Mouse (Mus musculus): ENCODE measurements around the gene Gm43738. TPM values are rescaled to one million over a fixed set of nuclear protein-coding genes. Genes with fewer than 3 reads are reported as not detected.
"Not testable (repeated sequence)": the region's sequence is repeated elsewhere in the genome, so short reads cannot be mapped to it uniquely, and the experiment has no call there.

Gene Gm43738
- total RNA-seq, 2 experiments from 2014 or later: not detected

GRCm38 (mm10) chr3:89102495-89103290 is 1.8 kb upstream of the Gm43738 start:
- peak; percentile 14; the same call in 1 of the 2 replicates for ATAC-seq (ENCODE audit: poor library complexity, severe bottlenecking)

GRCm38 (mm10) chr3:89101812-89102494 is 1.1 kb upstream of the Gm43738 start, which contains the start of gene Fdps:
Gene Fdps, minus strand, starts transcription at chr3:89101959.
- peak; percentile 98 for ATAC-seq (ENCODE audit: poor library complexity, severe bottlenecking)

- peak; percentile 15; the same call in 1 of the 2 replicates for ATAC-seq (ENCODE audit: poor library complexity, severe bottlenecking)
Measured at GRCm38 (mm10) chr3:89101459-89101811, 536 bp upstream of the Gm43738 start.

GRCm38 (mm10) chr3:89094021-89094420 is 6.9 kb downstream of the Gm43738 start:
- ATAC-seq (ENCODE audit: poor library complexity, severe bottlenecking): no peak

- ATAC-seq (ENCODE audit: poor library complexity, severe bottlenecking): peak; percentile 24; the same call in 1 of the 2 replicates
Measured at GRCm38 (mm10) chr3:89093175-89093574, 7.7 kb downstream of the Gm43738 start, which contains the start of gene Rusc1. Gene Rusc1, minus strand, starts transcription at chr3:89093311.

GRCm38 (mm10) chr3:89092509-89093090 is 8.3 kb downstream of the Gm43738 start:
- ATAC-seq (ENCODE audit: poor library complexity, severe bottlenecking): no peak

- ATAC-seq (ENCODE audit: poor library complexity, severe bottlenecking): no peak
Measured at GRCm38 (mm10) chr3:89091811-89092508, 8.9 kb downstream of the Gm43738 start.

- peak; percentile 18; the same call in 1 of the 2 replicates for ATAC-seq (ENCODE audit: poor library complexity, severe bottlenecking)
Measured at GRCm38 (mm10) chr3:89090694-89091655, 9.9 kb downstream of the Gm43738 start.

- peak; percentile 90 for ATAC-seq (ENCODE audit: poor library complexity, severe bottlenecking)
Measured at GRCm38 (mm10) chr3:89089882-89090591, 10.9 kb downstream of the Gm43738 start.

- ATAC-seq (ENCODE audit: poor library complexity, severe bottlenecking): no peak
Measured at GRCm38 (mm10) chr3:89088974-89089373, 11.9 kb downstream of the Gm43738 start.

GRCm38 (mm10) chr3:89087338-89088110 is 13.4 kb downstream of the Gm43738 start:
- peak; percentile 22; the same call in 1 of the 2 replicates for ATAC-seq (ENCODE audit: poor library complexity, severe bottlenecking)

GRCm38 (mm10) chr3:89084654-89085190 is 16.2 kb downstream of the Gm43738 start:
- ATAC-seq (ENCODE audit: poor library complexity, severe bottlenecking): no peak

GRCm38 (mm10) chr3:89084133-89084532 is 16.8 kb downstream of the Gm43738 start:
- no peak for ATAC-seq (ENCODE audit: poor library complexity, severe bottlenecking)

- not testable (repeated sequence) for ATAC-seq (ENCODE audit: poor library complexity, severe bottlenecking)
Measured at GRCm38 (mm10) chr3:89082287-89082686, 18.6 kb downstream of the Gm43738 start.

GRCm38 (mm10) chr3:89077383-89077782 is 23.5 kb downstream of the Gm43738 start:
- no peak for ATAC-seq (ENCODE audit: poor library complexity, severe bottlenecking)

- ATAC-seq (ENCODE audit: poor library complexity, severe bottlenecking): no peak
Measured at GRCm38 (mm10) chr3:89067265-89067664, 33.6 kb downstream of the Gm43738 start.

- ATAC-seq (ENCODE audit: poor library complexity, severe bottlenecking): no peak
Measured at GRCm38 (mm10) chr3:89061696-89062095, 39.2 kb downstream of the Gm43738 start.

- no peak for ATAC-seq (ENCODE audit: poor library complexity, severe bottlenecking)
Measured at GRCm38 (mm10) chr3:89058783-89059182, 42.1 kb downstream of the Gm43738 start.
